29 mouse cellular contexts compared by ENCODE assay signal in the genomic region with DNA sequence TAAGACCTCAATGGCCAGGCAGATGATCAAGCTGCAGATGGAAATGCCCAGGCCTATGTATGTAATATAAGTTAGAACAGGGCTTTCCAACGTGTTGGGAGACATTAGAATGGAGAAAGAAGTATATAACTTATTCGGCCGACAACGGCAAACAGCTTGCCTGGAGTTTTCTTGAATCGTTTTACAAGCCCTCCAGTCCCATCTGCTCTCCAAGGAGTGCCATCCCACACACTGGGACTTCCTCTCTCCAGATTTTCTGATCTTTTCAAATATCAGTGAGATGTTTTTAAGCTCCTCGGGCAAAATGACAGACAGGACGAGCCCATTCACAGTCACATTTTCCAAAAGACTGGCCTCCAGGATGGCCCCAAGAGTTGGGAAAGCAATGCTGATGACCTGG. TPM values are rescaled to one million over a fixed set of nuclear protein-coding genes. Genes with fewer than 3 reads are reported as not detected.
DNase-seq lines count a peak whose midpoint lies in the region; ATAC-seq and TF ChIP-seq lines count a peak whose summit lies in the region.
"Had no signal": no experiment of that assay in that cellular context is flagged by ENCODE, and none has a peak within 500 bp of the region (broad histone marks: within the 10 kb centered on the region; RNA-seq: fewer than 3 reads in every experiment).

No protein-coding gene starts in this region.

- no peak overlapping the region for H3K4me2 ChIP-seq in forebrain, postnatal 0 days (ENCODE audit: low read depth)
- no peak overlapping the region for H3K4me2 ChIP-seq in forebrain, embryonic 13.5 days
- H3K4me2 ChIP-seq: embryonic facial prominence, embryonic 15.5 days; heart, embryonic 11.5 days; intestine, embryonic 15.5 days; liver, embryonic 15.5 days; lung, embryonic 15.5 days; neural tube, embryonic 13.5 days had no signal

- no peak overlapping the region for H3K4me3 ChIP-seq in forebrain, postnatal 0 days (ENCODE audit: low read depth, low read length)
- H3K4me3 ChIP-seq in forebrain, embryonic 13.5 days: no peak overlapping the region
- H3K4me3 ChIP-seq: embryonic facial prominence, embryonic 15.5 days; hindbrain, embryonic 10.5 days; intestine, embryonic 15.5 days; liver, embryonic 15.5 days; lung, embryonic 15.5 days; myocyte; neural tube, embryonic 13.5 days had no signal

- H3K36me3 ChIP-seq in forebrain, postnatal 0 days (ENCODE audit: insufficient read depth): no peaks in the 10 kb centered on the region
- H3K36me3 ChIP-seq in forebrain, embryonic 13.5 days (ENCODE audit: poor library complexity, severe bottlenecking): no peaks in the 10 kb centered on the region
- H3K36me3 ChIP-seq: embryonic facial prominence, embryonic 15.5 days; hindbrain, embryonic 10.5 days; intestine, embryonic 15.5 days; liver, embryonic 15.5 days; lung, embryonic 15.5 days; neural tube, embryonic 13.5 days had no signal

- no peak for TF ChIP-seq CTCF in forebrain, postnatal 0 days (IDR thresholded peaks at IDR 0.05; ENCODE audit: low read depth)

- H3K4me1 ChIP-seq in forebrain, postnatal 0 days (ENCODE audit: insufficient read depth): no peaks in the 10 kb centered on the region
- H3K4me1 ChIP-seq in forebrain, embryonic 13.5 days: no peaks in the 10 kb centered on the region
- H3K4me1 ChIP-seq: embryonic facial prominence, embryonic 15.5 days; hindbrain, embryonic 10.5 days; intestine, embryonic 15.5 days; liver, embryonic 15.5 days; lung, embryonic 15.5 days; neural tube, embryonic 13.5 days had no signal

- peak; percentile 6 for DNase-seq in forebrain, postnatal 0 days
- DNase-seq in right cerebral cortex, adult 18-20 months: peak; percentile 67
- DNase-seq in right cerebral cortex, postnatal 4 days: no peak
- DNase-seq in left cerebral cortex, postnatal 36 days (ENCODE audit: low spot score in 2 of 2): peak; percentile 32 to 42
- no peak for DNase-seq in gastrocnemius, postnatal 25 days
- DNase-seq in cerebellum, adult 11-12 months: no peak
- DNase-seq in cerebellum, adult 9-10 months: no peak
- DNase-seq: adrenal gland, postnatal 14 days; cerebellum, adult 9-11 months; liver; retina, postnatal 1 day; spleen, adult 18-20 months had no signal

- H3K27ac ChIP-seq in forebrain, postnatal 0 days (ENCODE audit: low read depth, low read length): no peak overlapping the region
- H3K27ac ChIP-seq in forebrain, embryonic 13.5 days: no peak overlapping the region
- H3K27ac ChIP-seq: embryonic facial prominence, embryonic 15.5 days; hindbrain, embryonic 10.5 days; intestine, embryonic 15.5 days; liver, embryonic 15.5 days; lung, embryonic 15.5 days; macrophage; neural tube, embryonic 13.5 days had no signal

- ATAC-seq in forebrain, postnatal 0 days: peak; percentile 66
- no peak for ATAC-seq in forebrain, embryonic 13.5 days
- ATAC-seq: forebrain, embryonic 16.5 days; hindbrain, embryonic 16.5 days; intestine, embryonic 15.5 days; midbrain, embryonic 16.5 days had no signal

- intact Hi-C loops in left cerebral cortex, postnatal 36 days (cut with DNase I): no loop called here

- no peaks in the 10 kb centered on the region for H3K9me3 ChIP-seq in forebrain, postnatal 0 days (ENCODE audit: low read length)
- no peaks in the 10 kb centered on the region for H3K9me3 ChIP-seq in forebrain, embryonic 13.5 days (replicated peaks)
- H3K9me3 ChIP-seq: embryonic facial prominence, embryonic 15.5 days; hindbrain, embryonic 10.5 days; intestine, embryonic 15.5 days; liver, embryonic 15.5 days; lung, embryonic 15.5 days; neural tube, embryonic 13.5 days had no signal

- H3K27me3 ChIP-seq in forebrain, postnatal 0 days (ENCODE audit: insufficient read depth, low read length): no peaks in the 10 kb centered on the region
- no peaks in the 10 kb centered on the region for H3K27me3 ChIP-seq in forebrain, embryonic 13.5 days
- H3K27me3 ChIP-seq: embryonic facial prominence, embryonic 15.5 days; intestine, embryonic 15.5 days; liver, embryonic 15.5 days; lung, embryonic 15.5 days; neural tube, embryonic 13.5 days had no signal

- 71% methylated on average over 7 of the region's 7 CpGs for WGBS in forebrain, postnatal 0 days
- WGBS in forebrain, embryonic 13.5 days: 92% methylated on average over 7 of the region's 7 CpGs

- no peak overlapping the region for H3K9ac ChIP-seq in forebrain, postnatal 0 days
- H3K9ac ChIP-seq in forebrain, embryonic 13.5 days: no peak overlapping the region
- H3K9ac ChIP-seq: embryonic facial prominence, embryonic 15.5 days; intestine, embryonic 15.5 days; liver, embryonic 15.5 days; lung, embryonic 15.5 days; neural tube, embryonic 13.5 days had no signal

RNA-seq across cellular contexts. Expression of a gene that starts 18.6 kb away (rescaled TPM):
- total RNA-seq in forebrain, postnatal 0 days (2014; rRNA removed): 0.31 and 0.76 TPM in 2 replicates
- 0.05 and 0.06 TPM in 2 replicates for polyA plus RNA-seq in forebrain, postnatal 0 days (2015; fragmentation: Nextera tagmentation; extraction: Ambion mirVana)
- polyA plus RNA-seq in forebrain, embryonic 13.5 days (2015; fragmentation: Nextera tagmentation; extraction: Ambion mirVana): 0.05 and 0.10 TPM in 2 replicates
- total RNA-seq in left cerebral cortex, postnatal 36 days (2021): 1 to 10 TPM; 1.1 to 1.9 TPM
- under 1 TPM in 1 of 2 experiments, not detected in 1; 0.29 TPM for total RNA-seq in gastrocnemius, postnatal 25 days (2021)
- total RNA-seq: common myeloid progenitor, adult 5-6 weeks; granulocyte monocyte progenitor cell, adult 5-6 weeks had no signal
- polyA plus RNA-seq: heart, postnatal 0 days; hindbrain, embryonic 10.5 days; liver, embryonic 15.5 days; macrophage; myocyte; neural tube, embryonic 13.5 days had no signal

RNA-seq across cellular contexts. Expression of a gene that starts 31.3 kb away (rescaled TPM):
- 0.23 and 0.57 TPM in 2 replicates for total RNA-seq in forebrain, postnatal 0 days (2014; rRNA removed)
- polyA plus RNA-seq in forebrain, postnatal 0 days (2015; fragmentation: Nextera tagmentation; extraction: Ambion mirVana): not detected in 2 replicates
- polyA plus RNA-seq in forebrain, embryonic 13.5 days (2015; fragmentation: Nextera tagmentation; extraction: Ambion mirVana): 0.06 and 0.13 TPM in 2 replicates
- total RNA-seq in left cerebral cortex, postnatal 36 days (2021): 1 to 10 TPM in 1 of 2 experiments, under 1 TPM in 1; 0.59 to 1.1 TPM
- under 1 TPM; 0.19 to 0.23 TPM for total RNA-seq in gastrocnemius, postnatal 25 days (2021)
- total RNA-seq: common myeloid progenitor, adult 5-6 weeks; granulocyte monocyte progenitor cell, adult 5-6 weeks had no signal
- polyA plus RNA-seq: heart, embryonic 11.5 days; hindbrain, embryonic 10.5 days; hindbrain, embryonic 16.5 days; intestine, embryonic 15.5 days; large intestine, adult 2 months; liver, embryonic 15.5 days; lung, embryonic 15.5 days; macrophage; neural tube, embryonic 13.5 days had no signal

Comparison
In these comparisons a context has a peak if more than half of its experiments do, and no peak if none do; other contexts are left out.
1. DNase-seq: peak in forebrain, postnatal 0 days (single experiment), right cerebral cortex, adult 18-20 months (single experiment) and left cerebral cortex, postnatal 36 days (2 of 2); none in right cerebral cortex, postnatal 4 days (single experiment), gastrocnemius, postnatal 25 days (single experiment), cerebellum, adult 11-12 months (single experiment) and cerebellum, adult 9-10 months (single experiment).